Mouse (Mus musculus): ENCODE measurements around the gene Ccdc194. TPM values are rescaled to one million over a fixed set of nuclear protein-coding genes. Genes with fewer than 3 reads are reported as not detected.
"Not testable (repeated sequence)": the region's sequence is repeated elsewhere in the genome, so short reads cannot be mapped to it uniquely, and the experiment has no call there.

The Ccdc194 gene
- polyA plus RNA-seq, 1 experiment from 2014 or later, result 0.09 TPM

DNA sequence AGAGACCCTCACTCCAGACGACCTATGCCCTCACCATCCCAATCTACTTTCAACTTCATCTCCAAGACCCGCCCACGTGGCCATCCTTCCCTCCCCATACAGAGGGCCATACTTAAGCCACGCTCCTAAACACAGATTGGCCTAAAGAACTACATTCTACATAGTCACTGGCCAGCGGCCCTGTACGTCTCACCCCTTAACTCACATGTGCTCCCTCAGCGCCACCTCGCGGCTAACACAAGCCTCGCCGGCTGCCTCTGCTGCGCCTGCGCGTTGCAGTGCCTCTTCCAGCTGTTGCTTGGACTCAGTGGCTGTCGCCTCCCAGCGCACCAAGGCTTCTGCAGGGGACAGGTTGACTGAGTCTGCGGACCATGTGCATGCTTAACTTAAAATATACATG lies 3.9 kb downstream of the Ccdc194 start:
- 5% methylated on average over 17 of the region's 17 CpGs for WGBS
- Histone ChIP-seq H3K9ac (no peak overlapping the region), H3K9me3 (no peaks in the 10 kb centered on the region), H3K27ac (no peak overlapping the region), H3K27me3 (replicated peaks) (peaks cover 27% of the 10 kb centered on the region), H3K4me3 (no peak overlapping the region), H3K4me2 (peak overlapping the region; percentile 32), H3K4me1 (peaks cover 8% of the 10 kb centered on the region; the same call in 1 of the 2 replicates), H3K36me3 (replicated peaks) (no peaks in the 10 kb centered on the region)
- ATAC-seq (replicated peaks), result peak; percentile 81

- H3K4me1 ChIP-seq; H3K4me2 ChIP-seq; H3K27me3 ChIP-seq (replicated peaks); H3K9ac ChIP-seq; ATAC-seq (replicated peaks); H3K9me3 ChIP-seq; H3K36me3 ChIP-seq (replicated peaks); H3K4me3 ChIP-seq; H3K27ac ChIP-seq: not testable (repeated sequence)
- WGBS, result 43% methylated on average over 10 of the region's 10 CpGs
These were observed 6.3 kb downstream of the Ccdc194 start for GRCm38 (mm10) chr8:71519037-71519825.

GRCm38 (mm10) chr8:71516786-71517185 lies 8.7 kb downstream of the Ccdc194 start:
- Histone ChIP-seq H3K27me3 (replicated peaks) (no peaks in the 10 kb centered on the region), H3K9ac (no peak overlapping the region), H3K36me3 (replicated peaks) (no peaks in the 10 kb centered on the region), H3K9me3 (no peaks in the 10 kb centered on the region), H3K4me1 (peaks cover 4% of the 10 kb centered on the region; the same call in 1 of the 2 replicates), H3K4me2 (no peak overlapping the region), H3K4me3 (no peak overlapping the region), H3K27ac (no peak overlapping the region)
- ATAC-seq (replicated peaks), result no peak
- 24% methylated on average over 6 of the region's 6 CpGs for WGBS

- no peak for ATAC-seq (replicated peaks)
- no peaks in the 10 kb centered on the region; the same call in 1 of the 2 replicates for H3K4me1 ChIP-seq
- no peak overlapping the region for H3K4me2 ChIP-seq
- no peaks in the 10 kb centered on the region for H3K36me3 ChIP-seq (replicated peaks)
- H3K9me3 ChIP-seq, result no peaks in the 10 kb centered on the region
- H3K4me3 ChIP-seq, result no peak overlapping the region
- H3K27me3 ChIP-seq (replicated peaks), result peaks cover 14% of the 10 kb centered on the region; the same call in 1 of the 2 replicates
- 71% methylated on average over 5 of the region's 5 CpGs for WGBS
- no peak overlapping the region for H3K9ac ChIP-seq
- H3K27ac ChIP-seq, result no peak overlapping the region
These were observed 10.5 kb downstream of the Ccdc194 start for GRCm38 (mm10) chr8:71515043-71515442.

DNA sequence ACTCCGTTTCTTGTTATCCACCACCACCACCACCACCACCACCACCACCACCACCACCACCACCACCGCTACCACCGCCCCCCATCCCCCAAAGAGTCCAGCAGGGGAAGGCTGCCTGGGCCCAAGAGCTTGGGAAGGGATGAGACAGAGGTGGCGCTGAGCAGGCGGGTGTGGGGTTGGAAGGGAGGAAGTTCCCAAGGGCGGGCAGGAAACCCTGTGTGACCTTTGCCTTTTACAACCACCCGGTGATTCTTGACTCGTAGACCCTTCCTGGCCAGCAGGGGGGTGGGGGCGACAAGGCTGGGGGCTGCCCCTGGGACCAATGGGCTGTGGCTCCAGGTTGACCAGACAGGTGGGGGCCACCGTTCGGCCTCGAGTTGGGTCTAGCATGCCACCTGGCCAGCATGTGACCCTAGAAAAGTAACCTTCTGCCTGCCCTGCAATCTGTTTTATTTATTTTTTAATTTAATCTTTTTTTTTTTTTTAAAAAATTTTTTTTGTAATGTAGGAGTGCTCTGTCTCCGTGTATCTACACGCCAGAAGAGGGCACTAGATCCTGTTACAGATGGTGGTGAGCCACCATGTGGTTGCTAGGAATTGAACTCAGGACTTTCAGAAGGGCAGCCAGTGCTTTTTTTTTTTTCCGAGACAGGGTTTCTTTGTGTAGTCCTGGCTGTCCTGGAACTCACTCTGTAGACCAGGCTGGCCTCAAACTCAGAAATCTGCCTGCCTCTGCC lies 12.3 kb downstream of the Ccdc194 start:
- Histone ChIP-seq H3K4me2 (no peak overlapping the region), H3K4me3 (no peak overlapping the region), H3K4me1 (no peaks in the 10 kb centered on the region; the same call in 1 of the 2 replicates), H3K36me3 (replicated peaks) (no peaks in the 10 kb centered on the region), H3K9me3 (no peaks in the 10 kb centered on the region), H3K27me3 (replicated peaks) (peaks cover 29% of the 10 kb centered on the region), H3K9ac (no peak overlapping the region), H3K27ac (no peak overlapping the region)
- ATAC-seq (replicated peaks), result no peak
- 79% methylated on average over 15 of the region's 15 CpGs for WGBS

- Histone ChIP-seq H3K4me3 (no peak within 1 kb of the TSS), H3K36me3 (replicated peaks) (no peaks in the 10 kb centered on the region), H3K27me3 (replicated peaks) (peaks cover 44% of the 10 kb centered on the region), H3K4me1 (peaks cover 7% of the 10 kb centered on the region), H3K9me3 (no peaks in the 10 kb centered on the region), H3K27ac (no peak within 1 kb of the TSS), H3K9ac (no peak within 1 kb of the TSS), H3K4me2 (no peak within 1 kb of the TSS)
- WGBS, result 87% methylated on average over 14 of the region's 14 CpGs
- ATAC-seq (replicated peaks), result no peak
These were observed 13.9 kb downstream of the Ccdc194 start, which contains the start of gene Plvap for GRCm38 (mm10) chr8:71511644-71512043. Gene Plvap, minus strand, starts transcription at chr8:71511752.

GRCm38 (mm10) chr8:71509316-71509715 lies 16.2 kb downstream of the Ccdc194 start:
- no peak overlapping the region for H3K4me2 ChIP-seq
- H3K27ac ChIP-seq, result no peak overlapping the region
- 62% methylated on average over 2 of the region's 2 CpGs for WGBS
- peaks cover 7% of the 10 kb centered on the region for H3K4me1 ChIP-seq
- H3K36me3 ChIP-seq (replicated peaks), result no peaks in the 10 kb centered on the region
- H3K27me3 ChIP-seq (replicated peaks), result peaks cover 63% of the 10 kb centered on the region
- H3K9me3 ChIP-seq, result no peaks in the 10 kb centered on the region
- no peak overlapping the region for H3K9ac ChIP-seq
- H3K4me3 ChIP-seq, result no peak overlapping the region
- ATAC-seq (replicated peaks), result no peak

DNA sequence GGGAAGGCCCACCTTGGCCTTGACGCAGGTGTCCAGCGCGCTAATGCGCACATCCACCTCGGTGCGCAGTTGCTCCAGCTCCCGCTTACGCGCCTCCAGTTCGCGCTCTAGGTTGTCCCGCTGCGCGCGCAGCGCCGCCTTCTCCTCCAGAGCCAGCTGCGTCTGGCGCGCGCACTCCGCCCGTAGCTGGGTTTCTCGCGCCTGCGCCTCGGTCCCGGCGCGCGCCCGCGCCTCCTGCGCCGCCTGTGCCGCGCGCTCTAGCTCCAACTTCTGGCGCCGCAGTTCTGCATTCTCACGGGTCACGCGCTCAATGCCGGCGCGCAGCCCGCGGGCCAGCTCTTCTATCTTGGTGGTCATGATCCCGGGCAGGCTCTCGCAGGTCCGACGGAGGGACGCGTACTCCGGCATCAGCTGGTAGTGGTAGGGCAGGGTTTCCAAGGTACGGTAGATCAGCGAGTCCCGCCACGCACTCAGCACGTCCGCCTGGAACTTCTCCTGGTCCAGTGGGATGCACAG lies 17.9 kb downstream of the Ccdc194 start:
- peak; percentile 86 for ATAC-seq (replicated peaks)
- Histone ChIP-seq H3K9ac (peak overlapping the region; percentile 50), H3K4me3 (peak overlapping the region; percentile 43), H3K4me2 (peak overlapping the region; percentile 77), H3K27ac (no peak overlapping the region), H3K36me3 (replicated peaks) (no peaks in the 10 kb centered on the region), H3K27me3 (replicated peaks) (peaks cover 63% of the 10 kb centered on the region), H3K4me1 (peaks cover 7% of the 10 kb centered on the region), H3K9me3 (no peaks in the 10 kb centered on the region)
- WGBS, result under 1% methylated on average over 61 of the region's 61 CpGs

GRCm38 (mm10) chr8:71505979-71506378 lies 19.5 kb downstream of the Ccdc194 start:
- no peaks in the 10 kb centered on the region for H3K9me3 ChIP-seq
- no peak overlapping the region for H3K27ac ChIP-seq
- peaks cover 7% of the 10 kb centered on the region for H3K4me1 ChIP-seq
- no peak overlapping the region for H3K4me2 ChIP-seq
- H3K4me3 ChIP-seq, result no peak overlapping the region
- H3K36me3 ChIP-seq (replicated peaks), result no peaks in the 10 kb centered on the region
- H3K27me3 ChIP-seq (replicated peaks), result peaks cover 58% of the 10 kb centered on the region
- ATAC-seq (replicated peaks), result no peak
- 77% methylated on average over 4 of the region's 4 CpGs for WGBS
- no peak overlapping the region for H3K9ac ChIP-seq

GRCm38 (mm10) chr8:71505326-71505725 lies 20.2 kb downstream of the Ccdc194 start:
- no peaks in the 10 kb centered on the region for H3K36me3 ChIP-seq (replicated peaks)
- 92% methylated on average over 4 of the region's 4 CpGs for WGBS
- H3K4me3 ChIP-seq, result no peak overlapping the region
- no peak overlapping the region for H3K27ac ChIP-seq
- H3K9ac ChIP-seq, result no peak overlapping the region
- H3K27me3 ChIP-seq (replicated peaks), result peaks cover 52% of the 10 kb centered on the region
- H3K9me3 ChIP-seq, result no peaks in the 10 kb centered on the region
- H3K4me1 ChIP-seq, result peaks cover 7% of the 10 kb centered on the region
- ATAC-seq (replicated peaks), result no peak
- no peak overlapping the region for H3K4me2 ChIP-seq

DNA sequence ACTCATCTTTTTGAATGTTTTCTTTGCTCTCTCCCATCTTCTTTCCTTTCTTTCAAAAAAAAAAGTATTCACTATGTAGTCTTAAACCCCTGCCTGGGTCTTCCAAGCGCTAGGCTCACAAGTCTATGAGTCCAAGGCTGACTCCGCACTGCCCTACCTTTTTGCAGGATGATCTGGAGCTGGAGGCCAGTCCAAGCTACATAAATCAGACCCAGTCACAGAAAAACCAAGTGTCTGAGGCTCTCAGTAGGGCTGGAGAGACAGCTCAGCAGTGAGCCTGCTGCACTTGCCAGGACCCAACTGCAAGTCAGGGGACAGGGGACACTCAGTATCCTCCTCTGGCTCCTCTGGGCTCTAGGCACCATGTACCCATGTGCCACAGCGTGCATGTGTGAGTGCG lies 21.2 kb downstream of the Ccdc194 start:
- Histone ChIP-seq H3K9me3 (no peaks in the 10 kb centered on the region), H3K27ac (no peak overlapping the region), H3K4me2 (no peak overlapping the region), H3K36me3 (replicated peaks) (no peaks in the 10 kb centered on the region), H3K4me1 (peaks cover 7% of the 10 kb centered on the region), H3K27me3 (replicated peaks) (peaks cover 44% of the 10 kb centered on the region), H3K9ac (no peak overlapping the region), H3K4me3 (no peak overlapping the region)
- ATAC-seq (replicated peaks), result no peak
- 91% methylated on average over 4 of the region's 4 CpGs for WGBS

Data from midbrain, embryonic 15.5 days (tissue).